Comparison of ENCODE assay signal across 18 mouse cellular contexts in the genomic region with DNA sequence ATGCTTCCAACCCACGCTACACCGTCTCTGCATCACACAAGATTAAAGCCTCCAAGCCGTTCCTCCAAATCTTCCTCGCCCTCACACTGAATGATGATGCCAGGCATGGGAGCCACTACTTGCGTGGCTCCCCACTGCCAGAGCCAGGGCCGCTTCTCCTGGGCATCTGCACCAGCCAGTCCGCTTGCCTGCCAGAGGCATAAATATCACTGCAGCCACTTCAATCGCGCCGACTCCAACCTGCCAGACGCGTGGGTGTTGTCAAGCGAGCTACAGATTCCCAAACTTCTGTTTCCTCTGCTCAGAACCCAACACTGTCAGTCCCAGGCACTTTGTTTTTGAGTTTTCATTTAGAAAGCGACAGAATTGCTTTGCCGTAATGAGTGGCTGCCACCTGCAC.
DNase-seq lines count a peak whose midpoint lies in the region; ATAC-seq lines count a peak whose summit lies in the region.
"Had no signal": no experiment of that assay in that cellular context is flagged by ENCODE, and none has a peak within 500 bp of the region (broad histone marks: within the 10 kb centered on the region; RNA-seq: fewer than 3 reads in every experiment).

No protein-coding gene starts in this region.

- no peaks in the 10 kb centered on the region for H3K27me3 ChIP-seq in hindbrain, embryonic 13.5 days
- H3K27me3 ChIP-seq: heart, embryonic 15.5 days; lung, embryonic 15.5 days; neural tube, embryonic 13.5 days had no signal

- H3K4me2 ChIP-seq in hindbrain, embryonic 13.5 days, result no peak overlapping the region
- H3K4me2 ChIP-seq: heart, embryonic 15.5 days; lung, embryonic 15.5 days; neural tube, embryonic 13.5 days had no signal

- H3K9me3 ChIP-seq in hindbrain, embryonic 13.5 days, result no peaks in the 10 kb centered on the region
- H3K9me3 ChIP-seq: heart, embryonic 15.5 days; lung, embryonic 15.5 days; neural tube, embryonic 13.5 days had no signal

- WGBS in hindbrain, embryonic 13.5 days, result 93% methylated on average over 15 of the region's 15 CpGs

- peak; percentile 59 to 69 for DNase-seq in frontal cortex, postnatal 14 days (ENCODE audit: low spot score in 2 of 2)
- DNase-seq in layer of hippocampus, adult 8-10 months (ENCODE audit: low spot score in 2 of 2), result peak; percentile 71 to 77
- peak; percentile 72 to 77 for DNase-seq in left cerebral cortex, postnatal 10 days (ENCODE audit: extremely low spot score in 1 of 2, low spot score in 2 of 2)
- DNase-seq in right cerebral cortex, postnatal 4 days, result peak; percentile 40
- DNase-seq in MN1 (ENCODE audit: low spot score), result no peak
- DNase-seq: cerebellum, adult 18-20 months; embryo, embryonic 11 days; gastrocnemius, postnatal 10 days; kidney, postnatal 4 days; retina, postnatal 1 day had no signal

- intact Hi-C loops in left cerebral cortex, postnatal 10 days (cut with DNase I), result no loop called here

- no peaks in the 10 kb centered on the region for H3K36me3 ChIP-seq in hindbrain, embryonic 13.5 days
- H3K36me3 ChIP-seq: heart, embryonic 15.5 days; lung, embryonic 15.5 days; neural tube, embryonic 13.5 days had no signal

- no peak overlapping the region for H3K27ac ChIP-seq in hindbrain, embryonic 13.5 days
- H3K27ac ChIP-seq: heart, embryonic 15.5 days; lung, embryonic 15.5 days; neural tube, embryonic 13.5 days had no signal

- ATAC-seq in granulocyte monocyte progenitor cell, adult 5-6 weeks (replicated peaks; ENCODE audit: poor library complexity, severe bottlenecking), result no peak
- ATAC-seq in hindbrain, embryonic 13.5 days (ENCODE audit: low FRiP score), result no peak
- ATAC-seq: activated CD4-positive, CD25-positive, alpha-beta regulatory T cell, adult 4 months; intestine, postnatal 0 days had no signal

- H3K4me3 ChIP-seq in hindbrain, embryonic 13.5 days, result no peak overlapping the region
- H3K4me3 ChIP-seq: erythroblast, embryonic 14.5 days; heart, embryonic 15.5 days; lung, embryonic 15.5 days; neural tube, embryonic 13.5 days had no signal

- H3K4me1 ChIP-seq in hindbrain, embryonic 13.5 days (replicated peaks), result no peaks in the 10 kb centered on the region
- H3K4me1 ChIP-seq: heart, embryonic 15.5 days; lung, embryonic 15.5 days; neural tube, embryonic 13.5 days had no signal

- no peak overlapping the region for H3K9ac ChIP-seq in hindbrain, embryonic 13.5 days
- H3K9ac ChIP-seq: heart, embryonic 15.5 days; lung, embryonic 15.5 days; neural tube, embryonic 13.5 days had no signal
